Mouse (Mus musculus): ENCODE results near the gene Gm28961. TPM values are rescaled to one million over a fixed set of nuclear protein-coding genes. Genes with fewer than 3 reads are reported as not detected.

Gene Gm28961
- polyA plus RNA-seq (2015; fragmentation: Nextera tagmentation; extraction: Ambion mirVana): not detected in 2 replicates

GRCm38 (mm10) chrY:57705397-57705796, at the start of gene Gm28961:
TSS of gene Gm28961 (plus strand) at chrY:57705697.

Other genes with a start within 250 kb of the Gm28961 start
- gene Gm21943, start 172.0 kb upstream of the Gm28961 start, polyA plus RNA-seq (2015; fragmentation: Nextera tagmentation; extraction: Ambion mirVana): not detected in 2 replicates